Mouse (Mus musculus): ENCODE measurements at regions not wholly inside any gene's neighbourhood (a gene's known extent, or its start where the extent isn't known, plus 50 kb on each side); places are given as distances from the start of the nearest gene placed in this dataset.
"Not testable (repeated sequence)": the region's sequence is repeated elsewhere in the genome, so short reads cannot be mapped to it uniquely, and the experiment has no call there.

DNA sequence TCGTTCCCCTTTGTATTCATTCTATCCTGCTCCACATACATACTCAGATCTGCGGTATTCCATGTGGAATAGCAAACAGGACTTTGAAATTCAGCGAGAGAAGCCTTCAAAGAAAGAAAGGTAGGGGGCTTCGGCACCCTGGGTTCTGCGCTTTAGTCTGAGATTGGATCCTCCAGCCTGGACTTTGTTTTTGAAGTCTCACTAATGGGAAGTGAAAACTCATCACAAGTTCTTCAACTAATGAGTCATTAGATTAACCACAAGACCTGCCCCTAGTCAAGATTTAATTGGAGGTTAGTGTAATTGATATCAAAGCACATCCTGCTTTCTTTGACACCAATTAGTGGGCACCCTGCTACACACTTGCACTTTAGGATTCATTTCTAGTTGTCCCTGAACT is 492.5 kb upstream of the Zfp960 start:
- no peak for DNase-seq (ENCODE audit: low spot score in 2 of 2)

DNA sequence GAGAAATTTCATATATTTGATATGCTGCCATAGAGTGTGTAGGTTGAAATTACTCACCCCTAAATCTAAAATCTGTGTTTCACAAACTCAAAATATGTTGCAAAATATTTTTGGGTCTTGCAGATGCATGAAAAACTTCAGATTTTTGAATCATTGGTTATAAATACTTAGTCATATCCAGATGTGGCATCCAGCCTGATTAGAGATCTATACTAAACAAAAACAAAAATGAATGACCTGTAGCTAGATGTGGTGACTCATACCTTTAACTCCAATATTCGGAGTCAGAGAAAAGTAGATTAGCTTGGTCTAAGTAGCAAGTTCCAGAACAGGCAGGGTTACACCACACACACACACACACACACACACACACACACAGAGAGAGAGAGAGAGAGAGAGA is 475.1 kb upstream of the Zfp960 start:
- DNase-seq (ENCODE audit: low spot score in 2 of 2): no peak

DNA sequence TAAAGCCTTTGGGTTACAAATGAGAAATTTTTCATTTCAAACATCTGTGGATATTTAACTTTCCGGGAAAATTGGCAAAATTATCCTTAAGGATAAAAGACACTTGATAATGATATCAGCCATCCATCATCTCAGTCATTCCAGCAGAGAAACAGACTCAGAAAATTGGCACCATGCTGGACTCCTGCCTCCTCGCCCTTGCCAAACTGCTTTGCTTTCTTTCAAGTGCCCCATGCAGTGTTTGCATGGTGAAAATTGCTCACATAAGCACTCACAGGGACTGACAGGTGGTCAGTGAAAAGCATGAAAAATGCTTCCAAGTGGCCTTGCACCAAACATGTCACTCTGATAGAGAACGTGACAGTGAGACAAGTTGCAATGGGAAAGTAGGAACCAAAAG is 464.2 kb upstream of the Zfp960 start:
- DNase-seq (ENCODE audit: low spot score in 2 of 2): no peak

DNA sequence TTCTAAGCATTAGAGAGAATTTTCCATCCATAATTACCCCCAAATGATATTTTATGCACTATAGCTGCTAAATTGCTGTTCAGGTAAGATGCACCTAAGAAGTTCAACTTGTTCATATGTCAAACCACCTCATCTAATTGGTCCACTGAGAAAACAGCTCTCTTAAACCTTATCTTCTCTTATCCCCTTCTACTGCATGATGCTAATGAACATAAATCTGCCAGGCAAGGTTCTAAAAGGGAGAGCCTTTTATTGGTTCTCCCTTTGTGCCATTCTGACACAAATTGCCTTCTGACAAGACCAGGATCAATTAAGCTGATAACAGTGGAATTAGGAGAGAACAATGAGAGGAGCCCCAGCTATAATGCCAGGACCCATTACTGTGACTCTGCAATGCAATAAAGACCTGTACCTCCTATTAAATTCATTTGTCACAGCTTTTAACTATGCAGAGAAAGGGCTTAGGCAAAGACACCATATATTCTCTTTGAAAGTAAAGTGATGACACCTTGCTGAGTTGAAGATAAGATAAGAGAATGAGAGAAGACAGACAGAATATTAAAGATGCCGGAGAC is 451.4 kb upstream of the Zfp960 start:
- DNase-seq (ENCODE audit: low spot score in 2 of 2): no peak

GRCm38 (mm10) chr17:16621931-16622556 is 441.9 kb upstream of the Zfp960 start:
- DNase-seq (ENCODE audit: low spot score in 2 of 2): no peak

GRCm38 (mm10) chr17:16629854-16630253 is 434.1 kb upstream of the Zfp960 start:
- no peak for DNase-seq (ENCODE audit: low spot score in 2 of 2)

DNA sequence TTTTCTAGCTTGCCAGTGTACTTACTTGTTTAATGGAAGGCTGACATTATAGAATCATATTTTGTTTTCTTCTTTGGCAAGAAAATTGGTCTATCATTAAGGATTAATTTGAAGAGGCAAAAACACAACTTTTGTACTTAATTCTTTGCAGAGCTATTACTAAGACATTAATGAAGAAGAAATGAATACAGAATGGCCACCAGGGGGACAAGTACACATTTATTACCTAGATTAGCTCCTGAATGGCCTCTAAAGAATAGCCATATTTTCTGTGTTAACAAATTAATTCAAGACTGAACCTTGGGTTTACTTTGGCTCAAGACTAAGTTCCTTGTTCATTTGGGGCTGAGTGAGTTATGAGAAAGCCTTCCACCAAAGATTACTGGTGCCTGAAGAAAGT is 430.5 kb upstream of the Zfp960 start:
- DNase-seq (ENCODE audit: low spot score in 2 of 2): no peak

- no peak for DNase-seq (ENCODE audit: low spot score in 2 of 2)
Observed at GRCm38 (mm10) chr17:16637463-16637862, 426.4 kb upstream of the Zfp960 start.

- no peak for DNase-seq (ENCODE audit: low spot score in 2 of 2)
Observed at GRCm38 (mm10) chr17:16647942-16648341, 416.0 kb upstream of the Zfp960 start.

GRCm38 (mm10) chr17:16665253-16665652 is 398.7 kb upstream of the Zfp960 start:
- peak in 1 of 2 experiments; percentile 13 for DNase-seq (ENCODE audit: low spot score in 2 of 2)

DNA sequence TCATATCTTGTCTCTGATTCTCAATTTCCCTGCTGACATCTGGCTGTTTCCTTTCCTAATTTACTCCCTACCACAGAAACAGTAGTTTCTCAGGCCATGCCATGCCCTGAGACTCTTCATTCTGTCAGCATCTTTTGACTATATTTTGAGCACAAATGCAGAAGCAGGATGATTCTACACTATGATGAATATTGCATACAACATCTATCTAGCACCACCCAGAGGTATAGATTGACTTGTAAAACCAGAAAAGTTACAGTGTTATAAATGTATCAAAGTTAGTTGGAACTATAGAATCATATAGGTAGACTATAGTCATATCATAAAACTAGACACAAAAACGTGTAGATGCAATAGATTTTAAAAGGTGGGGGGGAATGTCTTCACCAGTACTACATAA is 396.3 kb upstream of the Zfp960 start:
- DNase-seq (ENCODE audit: low spot score in 2 of 2): no peak

GRCm38 (mm10) chr17:16704199-16704598 is 359.7 kb upstream of the Zfp960 start:
- DNase-seq (ENCODE audit: low spot score in 2 of 2): no peak

DNA sequence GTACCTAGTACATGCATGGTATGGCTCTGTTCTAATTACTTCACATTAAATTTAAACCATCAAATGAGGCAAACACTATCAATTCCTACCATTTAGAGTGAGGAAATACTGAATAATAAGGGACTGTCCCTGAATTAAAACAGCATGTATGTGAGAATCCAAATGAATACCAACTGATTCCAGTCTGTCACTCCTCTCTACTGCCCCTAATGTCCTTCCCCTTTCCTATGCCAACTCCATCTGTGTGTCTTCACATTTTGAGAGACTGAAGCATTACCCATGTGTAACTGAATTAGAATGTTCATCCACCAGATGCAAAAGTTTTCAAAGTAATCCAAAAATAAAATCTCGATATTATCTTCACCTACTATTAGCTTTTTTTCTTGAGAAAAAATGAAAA is 358.0 kb upstream of the Zfp960 start:
- no peak for DNase-seq (ENCODE audit: low spot score in 2 of 2)

DNA sequence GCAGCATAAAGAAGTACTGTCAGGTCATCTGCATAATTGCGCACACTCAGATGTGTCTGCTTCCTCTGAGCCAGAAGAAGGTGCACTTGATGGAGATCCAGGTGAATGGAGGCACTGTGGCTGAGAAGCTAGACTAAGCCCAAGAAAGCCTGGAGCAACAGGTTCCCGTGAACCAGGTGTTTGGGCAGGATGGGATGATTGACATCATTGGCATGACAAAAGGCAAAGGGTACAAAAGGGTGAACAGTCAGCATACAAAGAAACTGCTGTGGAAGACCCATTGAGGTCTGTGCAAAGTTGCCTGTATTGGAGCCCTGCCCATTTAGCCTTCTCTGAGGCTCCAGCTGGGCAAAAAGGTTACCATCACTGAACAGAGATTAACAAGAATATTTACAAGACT is 337.0 kb upstream of the Zfp960 start:
- no peak for DNase-seq (ENCODE audit: low spot score in 2 of 2)

DNA sequence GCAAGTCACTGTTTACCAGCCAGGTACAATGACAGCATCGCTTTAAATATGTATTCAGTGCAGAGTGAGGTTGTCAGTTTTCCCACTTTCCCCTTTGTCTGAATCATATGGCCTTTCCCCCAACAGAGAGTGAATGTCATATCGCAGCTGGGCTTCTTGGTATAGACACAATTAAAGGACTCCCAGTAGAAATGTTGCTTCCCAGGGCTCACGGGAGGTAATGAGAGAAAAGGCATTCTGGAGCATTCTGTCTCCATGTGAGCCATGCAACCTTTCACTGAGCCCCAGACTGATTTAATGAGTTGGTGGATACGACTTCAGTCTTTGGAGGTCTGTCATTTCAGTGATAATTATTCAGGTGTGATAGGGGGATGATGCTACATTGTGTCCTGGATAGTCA is 310.8 kb upstream of the Zfp960 start:
- no peak for DNase-seq (ENCODE audit: low spot score in 2 of 2)

DNA sequence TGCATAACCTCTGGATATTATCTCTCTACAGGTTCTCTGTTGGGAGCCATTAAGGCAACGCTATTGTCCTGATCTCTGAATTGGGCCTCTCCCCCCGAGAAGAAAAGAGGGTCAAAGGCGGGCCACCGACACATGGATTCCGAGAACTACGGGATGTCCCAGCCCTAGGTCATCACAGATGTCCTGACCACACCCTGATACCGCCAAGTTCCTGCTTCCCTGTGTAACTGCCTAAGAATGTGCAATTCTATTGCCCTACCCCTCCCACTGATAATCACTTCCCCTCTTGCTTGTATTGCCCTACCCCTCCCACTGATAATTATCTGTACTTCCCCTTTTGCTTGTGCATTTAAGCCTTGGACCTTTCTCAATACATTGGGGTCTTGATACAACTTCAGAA is 293.3 kb upstream of the Zfp960 start:
- not testable (repeated sequence) for DNase-seq (ENCODE audit: low spot score in 2 of 2)

DNA sequence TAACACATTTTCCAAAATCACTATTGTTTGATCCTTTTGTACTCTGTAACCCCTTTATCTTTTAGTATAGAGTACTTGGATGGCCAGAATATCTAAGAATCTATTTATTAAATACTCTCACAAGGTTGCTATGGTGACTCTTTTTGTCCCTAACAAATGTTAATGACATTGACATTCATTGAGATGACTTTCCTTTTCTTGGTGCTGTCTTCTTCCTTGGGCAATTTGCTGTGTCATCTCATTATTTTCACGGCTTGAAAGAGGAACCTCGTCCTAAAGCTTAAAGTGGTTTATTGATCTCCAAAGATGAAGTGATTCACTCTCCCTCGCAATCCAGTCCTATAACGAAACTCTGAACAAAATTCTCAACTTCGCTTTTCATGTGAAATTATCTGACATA is 265.6 kb upstream of the Zfp960 start:
- no peak for DNase-seq (ENCODE audit: low spot score in 2 of 2)

DNA sequence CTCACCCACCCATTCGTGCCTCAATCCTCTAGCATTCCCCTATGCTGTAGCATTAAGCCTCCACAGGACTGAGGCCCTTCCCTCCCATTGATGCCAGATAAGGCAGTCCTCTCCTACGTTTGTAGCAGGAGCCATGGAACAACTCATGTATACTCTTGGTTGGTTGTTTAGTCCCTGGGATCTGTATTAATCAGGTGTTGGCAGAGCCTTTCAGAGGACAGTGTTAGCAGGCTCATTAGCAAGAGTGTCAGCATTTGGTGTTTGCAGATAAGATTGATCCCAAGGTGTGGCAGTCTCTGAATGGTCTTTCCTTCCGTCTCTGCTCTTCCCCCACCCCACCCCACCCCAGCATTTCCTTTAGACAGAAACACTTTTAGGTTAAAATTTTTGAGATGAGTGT is 258.9 kb upstream of the Zfp960 start:
- DNase-seq (ENCODE audit: low spot score in 2 of 2): no peak

DNA sequence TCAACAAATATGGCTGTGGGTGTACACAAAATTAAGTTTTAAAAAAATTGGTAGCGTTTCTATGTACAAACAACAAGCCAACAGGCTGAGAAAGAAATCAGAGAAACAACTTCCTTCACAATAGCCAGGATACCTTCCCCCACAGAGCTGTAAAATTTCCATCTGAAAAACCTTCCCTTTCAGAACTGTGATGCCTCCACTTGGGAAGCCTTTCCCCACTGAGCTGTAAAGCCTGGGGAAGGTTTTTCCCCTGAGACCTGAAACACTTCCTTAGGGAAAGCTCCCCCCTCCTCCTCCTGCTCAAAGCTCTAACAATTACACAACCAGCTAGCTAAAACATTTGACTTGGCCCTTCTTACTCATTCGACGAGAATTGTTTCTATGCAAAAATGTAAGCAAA is 245.5 kb upstream of the Zfp960 start:
- no peak for DNase-seq (ENCODE audit: low spot score in 2 of 2)

DNA sequence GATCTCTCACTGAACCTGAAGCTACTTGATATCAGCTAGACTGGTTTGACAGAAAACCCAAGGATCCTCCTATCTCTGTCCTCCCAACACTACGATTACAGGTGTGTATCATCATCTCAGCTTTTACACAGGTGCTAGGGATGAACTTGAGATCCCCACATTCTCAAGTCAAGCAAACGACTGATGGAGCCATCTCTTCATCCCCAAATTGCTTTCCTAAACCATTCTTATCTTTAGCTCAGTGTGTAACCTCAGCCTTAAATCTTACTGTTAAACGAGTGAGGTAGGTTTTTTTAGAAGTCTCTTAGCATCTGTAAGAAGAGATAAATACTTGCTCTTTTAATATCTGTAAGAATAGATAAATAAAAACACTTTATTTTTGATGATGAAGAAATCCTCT is 242.2 kb upstream of the Zfp960 start:
- no peak for DNase-seq (ENCODE audit: low spot score in 2 of 2)

- DNase-seq (ENCODE audit: low spot score in 2 of 2): no peak
Observed at GRCm38 (mm10) chr17:16839152-16839551, 224.8 kb upstream of the Zfp960 start.

DNA sequence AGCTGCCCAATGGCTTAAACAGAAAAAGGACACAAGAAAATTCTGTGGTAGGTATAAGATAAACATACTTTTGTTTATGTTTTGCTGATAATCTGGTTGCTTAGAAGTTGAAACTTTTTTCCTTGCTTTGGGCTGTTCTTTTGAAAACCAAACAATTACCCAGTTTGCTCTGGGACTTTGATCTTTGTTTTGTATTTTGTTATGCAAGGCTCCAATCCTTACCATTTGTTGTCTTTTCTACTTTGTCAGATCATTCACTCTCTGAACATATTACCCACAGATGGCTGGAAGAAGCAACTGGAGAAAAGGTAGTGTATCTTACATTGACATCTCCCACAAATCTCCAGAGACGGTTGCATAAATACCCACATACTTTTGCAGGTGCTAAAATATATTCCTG is 203.1 kb upstream of the Zfp960 start:
- DNase-seq (ENCODE audit: low spot score in 2 of 2): no peak

GRCm38 (mm10) chr17:16900791-16901190 is 163.1 kb upstream of the Zfp960 start:
- DNase-seq (ENCODE audit: low spot score in 2 of 2): peak; percentile 5 to 6

DNA sequence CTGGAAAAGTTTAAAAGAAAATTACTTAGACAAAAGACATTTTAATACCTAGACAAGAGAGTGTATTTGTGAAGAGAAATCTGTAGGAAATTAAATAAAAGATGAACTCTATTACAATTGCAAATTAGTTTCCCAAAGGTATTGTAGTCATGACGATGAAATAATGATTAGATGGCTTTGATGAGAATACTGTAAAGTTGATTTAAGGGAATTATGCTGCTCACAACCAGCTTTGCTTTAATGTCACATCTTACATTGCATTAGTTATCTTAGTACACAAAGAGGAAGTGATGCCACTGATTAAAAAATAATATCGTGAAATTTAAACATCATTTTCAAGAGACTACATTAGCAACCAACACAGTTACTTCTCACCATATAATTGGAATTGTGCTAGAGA is 145.7 kb upstream of the Zfp960 start:
- DNase-seq (ENCODE audit: low spot score in 2 of 2): no peak

All from left cerebral cortex, adult 8-10 months (tissue).